Mouse (Mus musculus) CD8-positive naive resting alpha-beta T cell, adult 2 months (primary cell): ENCODE measurements around the gene Qsox2.

Experiments used
- DNase-seq, 2 experiments: peaks; one replicate each; pipeline ENCODE4 v3.0.0; 2022; ENCODE audit warnings: low read depth in 2 of 2, low spot score in 2 of 2

Qsox2 gene

DNA sequence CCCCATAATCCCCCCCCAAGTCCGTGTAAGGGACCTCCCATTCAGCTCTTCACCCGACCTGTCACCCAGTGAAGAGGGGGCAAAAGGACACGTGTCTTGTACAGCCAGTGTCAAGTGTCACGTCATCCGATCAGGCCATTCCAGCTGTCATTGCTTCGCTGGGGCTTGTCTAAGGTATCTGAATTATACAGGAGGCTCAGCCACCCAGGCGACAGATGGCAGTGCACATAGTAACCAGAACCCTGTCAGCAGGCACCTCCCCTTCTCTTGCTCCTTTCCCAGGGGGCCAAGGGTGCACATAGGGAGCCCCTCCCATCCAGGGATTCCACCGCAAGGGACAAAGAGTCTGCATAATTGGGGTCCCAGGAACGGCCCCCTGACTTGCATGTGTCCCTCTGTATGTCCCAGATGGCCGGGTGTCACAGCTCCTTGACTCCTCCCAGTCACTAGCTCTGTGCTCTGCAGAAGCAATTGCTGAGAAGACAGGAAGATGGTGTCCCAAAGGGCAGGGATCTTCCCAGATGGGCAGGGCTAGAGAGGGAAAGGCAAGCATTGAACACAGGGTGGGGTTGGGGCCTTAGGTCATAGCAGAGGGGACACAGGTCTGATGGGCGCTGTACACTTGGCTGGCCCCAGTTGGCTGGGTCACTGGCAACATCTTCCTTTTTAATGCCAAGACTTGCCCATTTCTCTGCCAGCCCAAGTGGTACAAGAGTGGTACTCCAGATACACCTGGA is 68.3 kb downstream of the Qsox2 start:
- no peak for DNase-seq

DNA sequence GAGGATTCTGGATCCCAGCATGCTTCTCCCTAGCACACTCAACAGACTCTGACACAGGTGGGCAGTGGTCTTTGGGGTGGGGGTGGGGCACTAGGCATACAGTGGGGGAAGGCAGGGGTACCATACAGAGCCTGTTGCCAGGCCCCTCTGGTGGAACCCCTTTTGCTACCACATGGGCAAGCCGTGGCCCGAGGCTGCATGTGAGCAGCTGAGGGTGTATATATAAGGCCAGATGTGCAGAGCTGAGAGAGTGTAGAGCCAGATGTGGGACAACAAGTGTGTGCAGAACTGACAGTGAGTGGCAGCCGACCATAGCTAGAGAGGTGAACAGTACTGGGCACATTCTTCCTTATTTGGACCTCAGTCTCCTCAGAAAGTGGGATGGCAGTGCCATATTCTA is 70.4 kb downstream of the Qsox2 start:
- no peak for DNase-seq
